Mouse (Mus musculus) liver, embryonic 13.5 days (tissue): ENCODE data around the gene Ptpro. TPM values are rescaled to one million over a fixed set of nuclear protein-coding genes. Genes with fewer than 3 reads are reported as not detected.

Experiments used
- ATAC-seq: fragments of 200-750 bp; cut with Nextera tagmentation; 2 replicates; pipeline ENCODE4 v1.8.0; 2017; ENCODE audit warnings: low read depth, mild to moderate bottlenecking, moderate number of reproducible peaks, moderate library complexity
- DNase-seq: peaks from one replicate; pipeline ENCODE4 v3.0.0; 2022
- H3K27ac ChIP-seq: fragments of 300-500 bp; sonication (generic); 2 replicates; pipeline ENCODE4 v1.5.1; 2015; ENCODE audit warnings: moderate library complexity, mild to moderate bottlenecking, inconsistent platforms
- H3K27me3 ChIP-seq: fragments of 300-500 bp; sonication (generic); 2 replicates; pipeline ENCODE4 v1.6.1; 2015; ENCODE audit warnings: mild to moderate bottlenecking, inconsistent platforms
- H3K36me3 ChIP-seq: fragments of 300-500 bp; sonication (generic); 2 replicates; pipeline ENCODE4 v1.6.1; 2015; ENCODE audit warnings: mild to moderate bottlenecking, inconsistent platforms
- H3K4me1 ChIP-seq: fragments of 300-500 bp; sonication (generic); replicated peaks from 2 replicates; pipeline ENCODE4 v1.6.1; 2015; ENCODE audit warnings: inconsistent platforms
- H3K4me2 ChIP-seq: fragments of 300-500 bp; sonication (generic); 2 replicates; pipeline ENCODE4 v1.6.1; 2015; ENCODE audit warnings: inconsistent platforms, mild to moderate bottlenecking, moderate library complexity
- H3K4me3 ChIP-seq: fragments of 300-500 bp; sonication (generic); replicated peaks from 2 replicates; pipeline ENCODE4 v1.5.1; 2015; ENCODE audit warnings: mild to moderate bottlenecking, inconsistent platforms
- H3K9ac ChIP-seq: fragments of 300-500 bp; sonication (generic); 2 replicates; pipeline ENCODE4 v1.6.1; 2015; ENCODE audit warnings: mild to moderate bottlenecking, inconsistent platforms
- H3K9me3 ChIP-seq: fragments of 300-500 bp; sonication (generic); replicated peaks from 2 replicates; pipeline ENCODE4 v1.6.1; 2016; ENCODE audit warnings: inconsistent platforms
- WGBS: fragments of 180-500 bp; shearing (Covaris S2); methylation state at CpG from one replicate; pipeline ENCODE4 v1.1.7; 2015; ENCODE audit not compliant: insufficient replicate concordance; 5-methylcytosine and 5-hydroxymethylcytosine counted together
- polyA plus RNA-seq: library from polyadenylated mRNA; unstranded; fragments of >200 nt; fragmentation: Nextera tagmentation; extraction: Ambion mirVana; gene quantifications from 2 replicates; pipeline ENCODE4 v1.2.1, GENCODE M21; 2015

Gene Ptpro
- polyA plus RNA-seq, 1 experiment from 2014 or later: 0.32 TPM

GRCm38 (mm10) chr6:137331826-137332225 is 79.7 kb downstream of the Ptpro start:
- Histone ChIP-seq H3K4me2 (no peak overlapping the region), H3K36me3 (no peaks in the 10 kb centered on the region), H3K9ac (no peak overlapping the region), H3K4me1 (no peaks in the 10 kb centered on the region), H3K4me3 (no peak overlapping the region), H3K9me3 (0 out of 2 replicates have a peak, but pooled peaks cover 3% of the 10 kb centered on the region), H3K27me3 (no peaks in the 10 kb centered on the region), H3K27ac (no peak overlapping the region)
- DNase-seq (no peak), ATAC-seq (no peak)
- 59% methylated on average over 3 of the region's 3 CpGs for WGBS

- Histone ChIP-seq H3K4me3 (no peak overlapping the region), H3K9me3 (no peaks in the 10 kb centered on the region), H3K4me2 (no peak overlapping the region), H3K27ac (no peak overlapping the region), H3K9ac (no peak overlapping the region), H3K36me3 (no peaks in the 10 kb centered on the region), H3K27me3 (no peaks in the 10 kb centered on the region), H3K4me1 (no peaks in the 10 kb centered on the region)
- 40% methylated on average over 4 of the region's 4 CpGs for WGBS
- ATAC-seq (no peak), DNase-seq (no peak)
Measured at GRCm38 (mm10) chr6:137339071-137339470, 87.0 kb downstream of the Ptpro start.

GRCm38 (mm10) chr6:137343688-137344441 is 91.7 kb downstream of the Ptpro start:
- no peaks in the 10 kb centered on the region for H3K27me3 ChIP-seq
- 62% methylated on average over 5 of the region's 5 CpGs for WGBS
- H3K9me3 ChIP-seq: no peaks in the 10 kb centered on the region
- H3K9ac ChIP-seq: no peak overlapping the region
- ATAC-seq: no peak
- no peaks in the 10 kb centered on the region for H3K4me1 ChIP-seq
- no peak overlapping the region for H3K4me3 ChIP-seq
- no peak overlapping the region for H3K4me2 ChIP-seq
- H3K36me3 ChIP-seq: no peaks in the 10 kb centered on the region
- DNase-seq: no peak
- H3K27ac ChIP-seq: no peak overlapping the region

- Histone ChIP-seq H3K27ac (no peak overlapping the region), H3K4me1 (no peaks in the 10 kb centered on the region), H3K4me2 (no peak overlapping the region), H3K9me3 (no peaks in the 10 kb centered on the region), H3K9ac (no peak overlapping the region), H3K27me3 (no peaks in the 10 kb centered on the region), H3K36me3 (no peaks in the 10 kb centered on the region), H3K4me3 (no peak overlapping the region)
- 70% methylated on average over 7 of the region's 7 CpGs for WGBS
- DNase-seq: no peak
- ATAC-seq: no peak
Measured at GRCm38 (mm10) chr6:137360166-137360565, 108.0 kb downstream of the Ptpro start.

- Histone ChIP-seq H3K36me3 (no peaks in the 10 kb centered on the region), H3K4me1 (no peaks in the 10 kb centered on the region), H3K9me3 (no peaks in the 10 kb centered on the region), H3K27me3 (no peaks in the 10 kb centered on the region), H3K4me3 (no peak overlapping the region), H3K27ac (no peak overlapping the region), H3K4me2 (no peak overlapping the region), H3K9ac (no peak overlapping the region)
- DNase-seq (no peak), ATAC-seq (no peak)
- WGBS: 68% methylated on average over 8 of the region's 8 CpGs
Measured at GRCm38 (mm10) chr6:137362216-137362615, 110.1 kb downstream of the Ptpro start.

GRCm38 (mm10) chr6:137364681-137365080 is 112.6 kb downstream of the Ptpro start:
- Histone ChIP-seq H3K4me1 (no peaks in the 10 kb centered on the region), H3K36me3 (no peaks in the 10 kb centered on the region), H3K27me3 (no peaks in the 10 kb centered on the region), H3K4me3 (no peak overlapping the region), H3K9me3 (no peaks in the 10 kb centered on the region), H3K4me2 (no peak overlapping the region), H3K9ac (no peak overlapping the region), H3K27ac (no peak overlapping the region)
- ATAC-seq (no peak), DNase-seq (no peak)
- 74% methylated on average over 5 of the region's 5 CpGs for WGBS

GRCm38 (mm10) chr6:137365637-137366036 is 113.5 kb downstream of the Ptpro start:
- DNase-seq: no peak
- H3K9me3 ChIP-seq: no peaks in the 10 kb centered on the region
- 52% methylated on average over 2 of the region's 2 CpGs for WGBS
- no peaks in the 10 kb centered on the region for H3K27me3 ChIP-seq
- no peaks in the 10 kb centered on the region for H3K36me3 ChIP-seq
- H3K4me3 ChIP-seq: no peak overlapping the region
- H3K4me2 ChIP-seq: no peak overlapping the region
- no peak for ATAC-seq
- H3K27ac ChIP-seq: no peak overlapping the region
- H3K9ac ChIP-seq: no peak overlapping the region
- H3K4me1 ChIP-seq: no peaks in the 10 kb centered on the region

GRCm38 (mm10) chr6:137370745-137371144 is 118.6 kb downstream of the Ptpro start:
- H3K27ac ChIP-seq: no peak overlapping the region
- no peaks in the 10 kb centered on the region for H3K9me3 ChIP-seq
- H3K4me1 ChIP-seq: no peaks in the 10 kb centered on the region
- H3K4me2 ChIP-seq: no peak overlapping the region
- WGBS: 67% methylated on average over 8 of the region's 8 CpGs
- no peaks in the 10 kb centered on the region for H3K36me3 ChIP-seq
- H3K27me3 ChIP-seq: no peaks in the 10 kb centered on the region
- H3K4me3 ChIP-seq: no peak overlapping the region
- ATAC-seq (no peak), DNase-seq (no peak)
- H3K9ac ChIP-seq: no peak overlapping the region

- no peak for ATAC-seq
- Histone ChIP-seq H3K9ac (no peak overlapping the region), H3K27me3 (no peaks in the 10 kb centered on the region), H3K4me3 (no peak overlapping the region), H3K27ac (no peak overlapping the region), H3K4me2 (no peak overlapping the region), H3K9me3 (no peaks in the 10 kb centered on the region), H3K36me3 (no peaks in the 10 kb centered on the region), H3K4me1 (no peaks in the 10 kb centered on the region)
- 46% methylated on average over 6 of the region's 6 CpGs for WGBS
- no peak for DNase-seq
Measured at GRCm38 (mm10) chr6:137371455-137371854, 119.3 kb downstream of the Ptpro start.

- no peaks in the 10 kb centered on the region for H3K9me3 ChIP-seq
- 55% methylated on average over 6 of the region's 6 CpGs for WGBS
- H3K4me1 ChIP-seq: no peaks in the 10 kb centered on the region
- no peak overlapping the region for H3K27ac ChIP-seq
- no peaks in the 10 kb centered on the region for H3K27me3 ChIP-seq
- H3K36me3 ChIP-seq: no peaks in the 10 kb centered on the region
- no peak for DNase-seq
- ATAC-seq: no peak
- no peak overlapping the region for H3K4me3 ChIP-seq
- no peak overlapping the region for H3K4me2 ChIP-seq
- no peak overlapping the region for H3K9ac ChIP-seq
Measured at GRCm38 (mm10) chr6:137373920-137374319, 121.8 kb downstream of the Ptpro start.

- DNase-seq (no peak), ATAC-seq (no peak)
- no peak overlapping the region for H3K27ac ChIP-seq
- no peaks in the 10 kb centered on the region for H3K27me3 ChIP-seq
- WGBS: 56% methylated on average over 9 of the region's 9 CpGs
- H3K9me3 ChIP-seq: no peaks in the 10 kb centered on the region
- H3K4me3 ChIP-seq: no peak overlapping the region
- no peaks in the 10 kb centered on the region for H3K4me1 ChIP-seq
- no peaks in the 10 kb centered on the region for H3K36me3 ChIP-seq
- H3K4me2 ChIP-seq: no peak overlapping the region
- H3K9ac ChIP-seq: no peak overlapping the region
Measured at GRCm38 (mm10) chr6:137382546-137382945, 130.4 kb downstream of the Ptpro start.

GRCm38 (mm10) chr6:137386344-137386743 is 134.2 kb downstream of the Ptpro start:
- Histone ChIP-seq H3K4me1 (no peaks in the 10 kb centered on the region), H3K27me3 (no peaks in the 10 kb centered on the region), H3K4me2 (no peak overlapping the region), H3K27ac (no peak overlapping the region), H3K9me3 (no peaks in the 10 kb centered on the region), H3K4me3 (no peak overlapping the region), H3K36me3 (no peaks in the 10 kb centered on the region), H3K9ac (no peak overlapping the region)
- DNase-seq (no peak), ATAC-seq (no peak)
- 55% methylated on average over 4 of the region's 4 CpGs for WGBS
